Mouse (Mus musculus) layer of hippocampus, postnatal 36 days (tissue): ENCODE results near the gene Dnmt3c. TPM values are rescaled to one million over a fixed set of nuclear protein-coding genes. Genes with fewer than 3 reads are reported as not detected.
A peak's percentile ranks its signal among the peaks of the same experiment; 100 is the strongest.
"Not testable (repeated sequence)": the region's sequence is repeated elsewhere in the genome, so short reads cannot be mapped to it uniquely, and the experiment has no call there.

ENCODE experiments used
- DNase-seq, 2 experiments: peaks; one replicate each; pipeline ENCODE4 v3.0.0; 2022
- total RNA-seq, 2 experiments: library from RNA; stranded (reverse); gene quantifications; 2 replicates each; pipeline ENCODE4 v1.2.3; 2021

Dnmt3c gene
- total RNA-seq, result not detected

- DNase-seq, result no peak
These were observed at the start of gene Dnmt3c for GRCm38 (mm10) chr2:153696352-153696751. Dnmt3c (plus strand) TSS chr2:153696652.

- DNase-seq, result peak in 1 of 2 experiments; percentile 2
These were observed 47.6 kb upstream of the Dnmt3c start for GRCm38 (mm10) chr2:153648773-153649297.

DNA sequence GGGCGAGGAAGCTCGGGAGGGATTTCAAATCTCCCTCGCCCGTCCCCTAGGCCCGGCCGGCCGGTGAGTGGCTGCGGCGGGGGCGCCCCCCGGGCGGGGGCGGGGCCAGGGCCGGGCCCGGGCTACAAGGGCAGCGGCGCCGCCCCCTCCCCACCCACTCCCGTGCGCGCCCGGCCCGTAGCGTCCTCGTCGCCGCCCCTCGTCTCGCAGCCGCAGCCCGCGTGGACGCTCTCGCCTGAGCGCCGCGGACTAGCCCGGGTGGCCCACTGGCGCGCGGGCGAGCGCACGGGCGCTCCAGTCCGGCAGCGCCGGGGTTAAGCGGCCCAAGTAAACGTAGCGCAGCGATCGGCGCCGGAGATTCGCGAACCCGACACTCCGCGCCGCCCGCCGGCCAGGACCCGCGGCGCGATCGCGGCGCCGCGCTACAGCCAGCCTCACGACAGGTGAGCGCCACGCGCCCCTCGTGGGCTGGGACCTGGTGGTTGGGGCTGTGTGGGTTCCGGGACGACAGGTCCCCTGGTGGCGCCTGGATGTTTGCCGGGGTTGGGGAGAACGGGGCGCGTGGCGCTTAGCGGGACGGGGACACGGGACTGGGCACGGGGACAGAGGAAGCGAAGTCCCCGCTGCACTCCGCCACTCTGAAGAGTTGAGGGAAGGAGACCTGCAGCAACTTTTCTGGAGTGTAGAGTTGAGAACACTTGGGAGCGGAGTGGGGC lies 47.0 kb upstream of the Dnmt3c start, which contains the start of gene Dnmt3b:
TSS of gene Dnmt3b (plus strand) at position 153 of the 716 bp plus-strand sequence.
- DNase-seq, result peak; percentile 34

- no peak for DNase-seq
These were observed 46.3 kb upstream of the Dnmt3c start for GRCm38 (mm10) chr2:153650014-153650687.

GRCm38 (mm10) chr2:153651681-153652080 lies 44.8 kb upstream of the Dnmt3c start:
- DNase-seq, result no peak

DNA sequence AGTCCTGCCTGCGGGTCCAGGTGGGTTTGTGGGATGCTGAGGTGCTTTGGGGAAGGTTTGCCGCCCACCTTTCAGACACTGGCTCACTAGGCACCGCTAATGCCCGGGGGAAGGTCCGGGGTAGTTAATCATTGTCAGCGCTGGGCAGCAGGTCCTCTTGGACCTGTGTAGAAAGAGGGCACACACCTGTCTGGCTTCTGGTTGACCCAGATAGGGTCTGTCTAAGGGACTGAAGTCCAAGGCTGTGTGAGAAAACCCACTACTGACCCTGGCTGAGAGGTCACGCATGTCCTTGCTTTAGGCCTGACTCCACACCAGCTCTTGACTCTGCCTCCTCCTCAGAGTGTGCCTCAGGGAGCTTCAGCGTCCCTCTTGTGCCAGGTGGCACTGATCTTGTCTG lies 38.8 kb upstream of the Dnmt3c start:
- DNase-seq, result not testable (repeated sequence)

DNA sequence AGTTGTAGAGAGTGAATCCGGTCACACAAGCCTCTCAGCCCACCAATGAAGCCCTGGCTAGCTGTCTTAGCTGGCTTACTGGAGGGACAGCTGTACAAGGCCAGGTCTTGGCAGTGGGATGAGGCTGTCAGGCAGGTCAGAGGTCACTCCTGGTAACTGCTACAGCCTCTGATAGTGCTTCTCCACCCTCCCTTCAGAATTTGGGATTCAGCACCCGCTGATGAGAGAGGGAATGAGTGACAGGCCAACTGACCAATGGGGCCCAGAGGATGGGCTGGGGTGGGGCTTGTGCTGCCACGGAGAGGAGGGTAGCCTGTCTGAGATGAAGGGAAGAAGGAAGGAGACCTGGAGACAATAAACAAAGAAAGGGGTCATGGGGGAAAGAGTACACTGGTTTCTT lies 35.8 kb upstream of the Dnmt3c start:
- no peak for DNase-seq

GRCm38 (mm10) chr2:153665401-153665800 lies 31.1 kb upstream of the Dnmt3c start:
- no peak for DNase-seq

DNA sequence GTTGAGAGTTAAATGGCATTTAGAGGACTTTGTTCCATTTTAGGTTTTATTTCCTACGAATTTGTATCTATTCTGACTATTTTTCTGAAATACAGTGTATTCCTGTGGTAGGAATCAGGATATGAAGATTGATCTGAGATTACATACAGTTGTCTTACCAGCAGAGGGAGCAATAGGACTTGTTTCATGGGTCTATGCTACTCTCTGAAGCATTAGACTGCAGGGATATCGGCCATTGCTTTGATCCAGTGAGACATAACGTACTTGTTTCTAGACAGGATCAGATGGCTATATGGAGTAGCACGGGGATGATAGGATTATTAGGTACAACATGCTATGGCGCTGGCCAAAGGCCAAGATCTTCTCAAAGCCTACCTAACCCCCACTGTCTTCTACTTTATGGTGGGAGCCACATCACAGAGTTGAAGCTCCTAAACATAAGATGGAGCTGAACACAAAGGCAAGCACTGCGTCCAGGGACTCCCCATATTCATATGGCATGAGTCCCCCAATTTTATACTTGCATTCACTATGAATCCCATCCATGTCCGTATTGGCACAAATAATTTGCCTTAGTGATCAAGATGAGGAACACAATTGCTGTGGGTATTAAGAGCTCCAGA lies 27.6 kb upstream of the Dnmt3c start:
- DNase-seq, result peak in 1 of 2 experiments; percentile 16

DNA sequence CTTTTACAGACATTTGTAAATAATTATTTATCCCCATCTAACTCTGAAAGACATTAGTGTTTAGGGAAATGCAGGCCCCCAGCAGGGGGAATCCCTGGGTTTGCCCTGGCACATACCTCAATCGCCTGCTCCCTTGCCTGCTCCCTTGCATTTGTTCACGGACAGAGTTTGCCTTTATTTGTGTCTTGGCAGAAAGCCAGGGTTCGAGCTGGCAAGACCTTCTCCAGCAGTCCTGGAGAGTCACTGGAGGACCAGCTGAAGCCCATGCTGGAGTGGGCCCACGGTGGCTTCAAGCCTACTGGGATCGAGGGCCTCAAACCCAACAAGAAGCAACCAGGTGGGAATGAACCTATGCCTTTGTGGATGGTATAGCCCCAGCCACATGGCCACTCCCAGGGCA lies 26.3 kb upstream of the Dnmt3c start:
- DNase-seq, result no peak

DNA sequence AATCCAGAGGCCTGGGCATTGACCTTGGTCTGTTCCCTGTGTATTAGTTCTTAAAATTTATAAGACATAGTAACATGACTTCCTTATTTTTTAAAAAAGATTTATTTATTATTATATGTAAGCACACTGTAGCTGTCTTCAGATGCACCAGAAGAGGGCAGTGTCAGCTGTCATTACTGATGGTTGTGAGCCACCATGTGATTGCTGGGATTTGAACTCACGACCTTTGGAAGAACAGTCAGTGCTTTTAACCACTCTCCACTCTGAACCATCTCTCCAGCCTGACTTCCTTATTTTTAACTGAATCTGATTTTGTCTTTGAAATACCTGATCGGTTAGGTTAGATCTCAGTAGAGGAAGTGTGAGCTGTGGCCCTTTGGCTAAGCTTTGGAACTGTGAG lies 23.8 kb upstream of the Dnmt3c start:
- no peak for DNase-seq

- not testable (repeated sequence) for DNase-seq
These were observed 21.1 kb upstream of the Dnmt3c start for GRCm38 (mm10) chr2:153675364-153675763.

DNA sequence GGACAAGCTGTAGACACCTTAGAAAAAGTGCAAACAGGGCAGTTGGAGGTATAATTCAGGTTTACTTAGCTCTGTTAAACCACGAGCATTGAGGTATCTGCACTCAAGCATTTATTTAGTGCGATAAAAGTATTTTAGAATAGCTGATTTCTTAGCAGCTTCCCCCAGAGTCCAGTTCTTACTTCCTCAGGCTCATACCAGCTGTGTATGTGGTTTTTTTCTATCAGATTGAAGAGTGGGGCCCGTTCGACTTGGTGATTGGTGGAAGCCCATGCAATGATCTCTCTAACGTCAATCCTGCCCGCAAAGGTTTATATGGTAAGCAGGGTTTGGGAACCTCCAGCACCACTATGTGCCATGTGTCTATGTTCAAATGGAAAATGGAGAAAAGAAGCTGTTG lies 19.5 kb upstream of the Dnmt3c start:
- DNase-seq, result no peak

GRCm38 (mm10) chr2:153677550-153677949 lies 18.9 kb upstream of the Dnmt3c start:
- no peak for DNase-seq

- DNase-seq, result no peak
These were observed 16.5 kb upstream of the Dnmt3c start for GRCm38 (mm10) chr2:153679959-153680358.

GRCm38 (mm10) chr2:153693413-153693812 lies 3.0 kb upstream of the Dnmt3c start:
- DNase-seq, result not testable (repeated sequence)

- DNase-seq, result no peak
These were observed 1.9 kb upstream of the Dnmt3c start for GRCm38 (mm10) chr2:153694462-153695085.

GRCm38 (mm10) chr2:153703389-153703788 lies 6.9 kb downstream of the Dnmt3c start:
- no peak for DNase-seq

GRCm38 (mm10) chr2:153710701-153711330 lies 14.4 kb downstream of the Dnmt3c start:
- DNase-seq, result no peak

DNA sequence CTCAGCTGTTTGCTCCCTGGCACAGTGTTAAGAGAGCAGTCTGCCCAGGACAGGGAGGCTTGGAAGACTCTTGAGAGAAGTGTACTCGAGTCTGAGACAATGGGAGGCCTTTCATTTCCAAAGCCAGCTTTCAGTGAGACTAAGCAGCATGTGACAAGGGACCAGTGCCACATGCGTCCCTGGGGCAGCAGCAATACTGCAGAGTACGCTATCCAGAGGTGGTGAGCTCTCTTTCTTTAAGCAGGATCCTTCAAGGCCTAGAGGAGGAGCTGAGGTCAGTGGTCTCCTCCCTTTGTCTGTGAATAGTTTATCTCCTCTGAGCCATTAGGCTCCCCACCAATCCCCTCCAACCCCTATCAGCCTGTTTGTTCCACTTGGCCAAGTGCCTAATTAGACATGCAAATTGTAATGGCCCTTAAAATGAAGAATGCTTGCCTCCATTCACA lies 16.2 kb downstream of the Dnmt3c start:
- DNase-seq, result peak; percentile 25 to 31

DNA sequence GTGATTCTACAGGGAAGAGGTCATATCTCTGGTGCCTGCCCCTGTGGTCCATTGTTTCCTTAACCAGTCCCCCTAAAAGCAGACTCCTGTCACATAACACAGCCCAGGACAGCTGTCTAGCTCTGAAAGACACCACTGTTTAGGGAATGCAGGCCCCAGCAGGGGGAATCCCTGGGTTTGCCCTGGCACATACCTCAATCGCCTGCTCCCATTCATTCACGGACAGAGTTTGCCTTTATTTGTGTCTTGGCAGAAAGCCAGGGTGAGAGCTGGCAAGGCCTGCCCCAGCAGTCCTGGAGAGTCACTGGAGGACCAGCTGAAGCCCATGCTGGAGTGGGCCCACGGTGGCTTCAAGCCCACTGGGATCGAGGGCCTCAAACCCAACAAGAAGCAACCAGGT lies 16.8 kb downstream of the Dnmt3c start:
- DNase-seq, result peak; percentile 65 to 74

DNA sequence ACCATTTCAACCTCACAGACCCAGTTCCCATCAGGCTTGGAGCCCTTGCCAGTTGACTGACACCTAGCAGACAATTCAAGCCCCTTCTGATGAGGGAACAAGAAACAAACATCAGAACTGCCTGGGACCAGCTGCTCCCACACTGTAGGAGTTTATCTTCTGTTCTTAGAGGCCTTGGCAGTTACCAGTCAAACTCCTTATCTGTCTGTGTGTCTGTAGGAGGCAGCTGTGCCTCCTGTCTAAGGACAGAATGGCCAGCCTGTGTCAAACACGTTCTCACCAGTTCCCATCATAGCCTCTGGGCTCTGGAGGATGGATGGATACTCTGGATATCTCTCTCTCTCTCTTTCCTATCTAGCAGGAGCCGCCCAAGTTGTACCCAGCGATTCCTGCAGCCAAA lies 21.4 kb downstream of the Dnmt3c start:
- not testable (repeated sequence) for DNase-seq
